Mouse (Mus musculus): Measurements from ENCODE around the gene Atp8a1. TPM values are rescaled to one million over a fixed set of nuclear protein-coding genes. Genes with fewer than 3 reads are reported as not detected.

The Atp8a1 gene
- 17.5 and 17.9 TPM in 2 replicates for polyA plus RNA-seq (2014; fragmentation: Nextera tagmentation; extraction: Ambion mirVana)

DNA sequence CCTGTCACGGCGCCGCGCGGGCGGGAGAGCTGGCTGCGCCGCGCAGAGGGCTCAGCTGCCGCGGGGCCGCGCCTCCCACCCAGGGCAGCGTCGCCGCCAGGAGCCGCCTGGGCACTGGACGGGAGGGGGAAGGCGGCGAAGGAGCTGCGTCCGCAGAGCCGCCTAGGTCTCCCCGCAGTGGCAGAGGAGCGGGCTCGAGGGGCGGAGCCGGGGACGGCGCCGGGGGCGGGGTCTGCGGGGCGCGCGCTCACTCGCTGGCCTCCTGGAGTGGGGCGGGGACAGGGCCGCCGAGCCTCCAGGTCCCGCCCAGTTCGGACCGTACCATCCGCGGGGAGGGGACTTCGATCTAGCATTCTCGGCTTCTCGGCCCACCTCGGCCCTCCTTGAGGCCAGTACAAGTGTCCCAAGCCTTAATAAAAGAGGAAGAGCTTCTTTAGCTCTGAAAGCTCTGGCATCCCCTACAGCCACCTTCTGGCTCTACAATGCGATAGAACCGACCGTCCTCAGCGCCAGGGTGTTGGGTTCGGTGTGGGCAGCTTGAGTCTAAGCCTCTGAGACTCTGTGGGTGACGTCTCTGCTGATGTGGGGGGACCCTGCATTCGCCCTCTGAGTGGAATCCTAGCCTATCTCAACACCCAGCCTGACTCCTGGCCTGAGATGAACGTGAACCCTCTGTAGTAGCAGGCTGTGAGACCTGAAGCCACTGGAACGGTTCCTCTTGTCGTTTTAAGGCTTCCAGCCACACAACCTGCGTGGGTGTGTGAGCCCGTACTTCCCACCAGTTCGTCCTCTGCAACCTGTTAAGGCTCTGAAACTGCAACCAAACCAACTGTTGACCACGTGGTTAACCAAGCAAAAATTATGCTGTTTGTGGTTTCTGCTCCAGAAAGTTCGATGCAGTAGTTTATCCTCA lies at the start of gene Atp8a1:
Gene Atp8a1 (minus strand): TSS at position 182 of the 913 bp plus-strand sequence.
- peak within 1 kb of the TSS; percentile 56 for H3K9ac ChIP-seq (ENCODE audit: low read length)
- under 1% methylated on average over 53 of the region's 64 CpGs for WGBS
- peak within 1 kb of the TSS; percentile 67 for H3K4me3 ChIP-seq (ENCODE audit: low read depth, low read length)
- no peaks in the 10 kb centered on the region for H3K36me3 ChIP-seq (ENCODE audit: control insufficient read depth, insufficient read depth, low read length)
- DNase-seq (ENCODE audit: low spot score) (peak; percentile 99), ATAC-seq (replicated peaks; ENCODE audit: low FRiP score, low TSS enrichment, low read depth) (peak; percentile 97)
- H3K9me3 ChIP-seq (ENCODE audit: control insufficient read depth, low read length): no peaks in the 10 kb centered on the region
- peaks cover 6% of the 10 kb centered on the region; the same call in 1 of the 2 replicates for H3K4me1 ChIP-seq (replicated peaks; ENCODE audit: control insufficient read depth, insufficient read depth, low read length)
- H3K4me2 ChIP-seq (ENCODE audit: low read length): peak within 1 kb of the TSS; percentile 96
- peaks cover 12% of the 10 kb centered on the region for H3K27me3 ChIP-seq (replicated peaks; ENCODE audit: control insufficient read depth, insufficient read depth, low read length)
- peak within 1 kb of the TSS; percentile 72 for H3K27ac ChIP-seq (ENCODE audit: low read depth)

- no peaks in the 10 kb centered on the region for H3K9me3 ChIP-seq (ENCODE audit: control insufficient read depth, low read length)
- H3K4me1 ChIP-seq (replicated peaks; ENCODE audit: control insufficient read depth, insufficient read depth, low read length): no peaks in the 10 kb centered on the region
- no peak overlapping the region for H3K4me2 ChIP-seq (ENCODE audit: low read length)
- WGBS: 82% methylated on average over 9 of the region's 9 CpGs
- no peak overlapping the region for H3K27ac ChIP-seq (ENCODE audit: low read depth)
- no peak overlapping the region for H3K9ac ChIP-seq (ENCODE audit: low read length)
- no peaks in the 10 kb centered on the region for H3K36me3 ChIP-seq (ENCODE audit: control insufficient read depth, insufficient read depth, low read length)
- DNase-seq (ENCODE audit: low spot score) (no peak), ATAC-seq (replicated peaks; ENCODE audit: low FRiP score, low TSS enrichment, low read depth) (no peak)
- H3K4me3 ChIP-seq (ENCODE audit: low read depth, low read length): no peak overlapping the region
- H3K27me3 ChIP-seq (replicated peaks; ENCODE audit: control insufficient read depth, insufficient read depth, low read length): no peaks in the 10 kb centered on the region
Observed at GRCm38 (mm10) chr5:67884422-67885210, 37.4 kb upstream of the Atp8a1 start.

DNA sequence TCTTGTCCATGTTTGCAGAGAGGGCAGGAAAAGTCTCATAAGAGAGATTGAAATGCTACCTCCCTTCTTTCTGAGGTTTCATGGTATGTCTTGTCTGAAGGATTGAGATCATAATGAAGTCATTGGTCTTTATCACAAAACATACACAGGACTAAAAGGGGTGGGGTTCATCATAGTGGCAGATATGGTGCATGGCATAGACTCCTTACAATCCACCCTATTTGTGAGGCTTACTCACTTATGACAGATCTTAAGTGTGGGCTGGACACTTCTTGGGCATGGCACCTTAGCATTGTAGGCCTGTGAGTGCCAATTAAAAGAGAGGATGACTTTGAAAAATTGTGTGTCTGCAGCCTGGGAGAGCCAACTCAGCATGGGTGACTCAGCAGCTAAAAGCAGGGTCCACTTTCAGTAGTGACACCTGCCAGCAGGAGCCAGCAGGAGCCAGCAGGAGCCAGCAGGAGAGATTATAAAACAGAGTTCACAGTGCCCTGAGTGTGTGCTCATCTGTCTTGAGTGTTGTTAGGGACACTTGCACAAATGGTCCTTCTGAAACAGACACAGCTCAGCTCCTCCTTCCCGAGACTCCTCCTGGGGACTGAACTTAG lies 36.4 kb upstream of the Atp8a1 start:
- ATAC-seq (replicated peaks; ENCODE audit: low FRiP score, low TSS enrichment, low read depth) (no peak), DNase-seq (ENCODE audit: low spot score) (no peak)
- H3K9ac ChIP-seq (ENCODE audit: low read length): no peak overlapping the region

GRCm38 (mm10) chr5:67871414-67871813 lies 24.2 kb upstream of the Atp8a1 start:
- H3K9ac ChIP-seq (ENCODE audit: low read length): no peak overlapping the region
- no peaks in the 10 kb centered on the region for H3K4me1 ChIP-seq (replicated peaks; ENCODE audit: control insufficient read depth, insufficient read depth, low read length)
- DNase-seq (ENCODE audit: low spot score): no peak
- no peaks in the 10 kb centered on the region for H3K36me3 ChIP-seq (ENCODE audit: control insufficient read depth, insufficient read depth, low read length)
- ATAC-seq (replicated peaks; ENCODE audit: low FRiP score, low TSS enrichment, low read depth): no peak
- H3K27ac ChIP-seq (ENCODE audit: low read depth): no peak overlapping the region
- H3K4me3 ChIP-seq (ENCODE audit: low read depth, low read length): no peak overlapping the region
- no peak overlapping the region for H3K4me2 ChIP-seq (ENCODE audit: low read length)
- 49% methylated on average over 3 of the region's 3 CpGs for WGBS
- H3K9me3 ChIP-seq (ENCODE audit: control insufficient read depth, low read length): no peaks in the 10 kb centered on the region
- no peaks in the 10 kb centered on the region for H3K27me3 ChIP-seq (replicated peaks; ENCODE audit: control insufficient read depth, insufficient read depth, low read length)

More for the DNA sequence above, 36.4 kb upstream of the Atp8a1 start:
- H3K4me1 ChIP-seq (replicated peaks; ENCODE audit: control insufficient read depth, insufficient read depth, low read length): no peaks in the 10 kb centered on the region
- H3K36me3 ChIP-seq (ENCODE audit: control insufficient read depth, insufficient read depth, low read length): no peaks in the 10 kb centered on the region
- no peak overlapping the region for H3K4me2 ChIP-seq (ENCODE audit: low read length)
- H3K27ac ChIP-seq (ENCODE audit: low read depth): no peak overlapping the region
- H3K4me3 ChIP-seq (ENCODE audit: low read depth, low read length): no peak overlapping the region
- no peaks in the 10 kb centered on the region for H3K27me3 ChIP-seq (replicated peaks; ENCODE audit: control insufficient read depth, insufficient read depth, low read length)
- H3K9me3 ChIP-seq (ENCODE audit: control insufficient read depth, low read length): no peaks in the 10 kb centered on the region
- 55% methylated on average over 1 of the region's 1 CpGs for WGBS

- no peak for ATAC-seq (replicated peaks; ENCODE audit: low FRiP score, low TSS enrichment, low read depth)
- no peak for DNase-seq (ENCODE audit: low spot score)
Observed at GRCm38 (mm10) chr5:67866221-67866620, 19.0 kb upstream of the Atp8a1 start.

GRCm38 (mm10) chr5:67865670-67866069 lies 18.4 kb upstream of the Atp8a1 start:
- ATAC-seq (replicated peaks; ENCODE audit: low FRiP score, low TSS enrichment, low read depth): no peak
- Histone ChIP-seq H3K4me3 (ENCODE audit: low read depth, low read length) (no peak overlapping the region), H3K36me3 (ENCODE audit: control insufficient read depth, insufficient read depth, low read length) (no peaks in the 10 kb centered on the region), H3K27me3 (replicated peaks; ENCODE audit: control insufficient read depth, insufficient read depth, low read length) (no peaks in the 10 kb centered on the region), H3K27ac (ENCODE audit: low read depth) (no peak overlapping the region), H3K9ac (ENCODE audit: low read length) (no peak overlapping the region), H3K4me1 (replicated peaks; ENCODE audit: control insufficient read depth, insufficient read depth, low read length) (no peaks in the 10 kb centered on the region), H3K4me2 (ENCODE audit: low read length) (no peak overlapping the region), H3K9me3 (ENCODE audit: control insufficient read depth, low read length) (no peaks in the 10 kb centered on the region)
- 77% methylated on average over 5 of the region's 5 CpGs for WGBS
- no peak for DNase-seq (ENCODE audit: low spot score)

More at GRCm38 (mm10) chr5:67866221-67866620, 19.0 kb upstream of the Atp8a1 start:
- no peak overlapping the region for H3K4me3 ChIP-seq (ENCODE audit: low read depth, low read length)
- no peaks in the 10 kb centered on the region for H3K36me3 ChIP-seq (ENCODE audit: control insufficient read depth, insufficient read depth, low read length)
- H3K4me2 ChIP-seq (ENCODE audit: low read length): no peak overlapping the region
- no peaks in the 10 kb centered on the region for H3K27me3 ChIP-seq (replicated peaks; ENCODE audit: control insufficient read depth, insufficient read depth, low read length)
- H3K27ac ChIP-seq (ENCODE audit: low read depth): no peak overlapping the region
- no peaks in the 10 kb centered on the region for H3K9me3 ChIP-seq (ENCODE audit: control insufficient read depth, low read length)
- WGBS: 76% methylated on average over 9 of the region's 9 CpGs
- H3K9ac ChIP-seq (ENCODE audit: low read length): no peak overlapping the region
- no peaks in the 10 kb centered on the region for H3K4me1 ChIP-seq (replicated peaks; ENCODE audit: control insufficient read depth, insufficient read depth, low read length)

- Histone ChIP-seq H3K9me3 (ENCODE audit: control insufficient read depth, low read length) (no peaks in the 10 kb centered on the region), H3K9ac (ENCODE audit: low read length) (no peak overlapping the region), H3K36me3 (ENCODE audit: control insufficient read depth, insufficient read depth, low read length) (no peaks in the 10 kb centered on the region), H3K4me2 (ENCODE audit: low read length) (no peak overlapping the region), H3K4me3 (ENCODE audit: low read depth, low read length) (no peak overlapping the region), H3K27me3 (replicated peaks; ENCODE audit: control insufficient read depth, insufficient read depth, low read length) (no peaks in the 10 kb centered on the region), H3K27ac (ENCODE audit: low read depth) (no peak overlapping the region), H3K4me1 (replicated peaks; ENCODE audit: control insufficient read depth, insufficient read depth, low read length) (no peaks in the 10 kb centered on the region)
- WGBS: 85% methylated on average over 2 of the region's 2 CpGs
- no peak for ATAC-seq (replicated peaks; ENCODE audit: low FRiP score, low TSS enrichment, low read depth)
- DNase-seq (ENCODE audit: low spot score): no peak
Observed at GRCm38 (mm10) chr5:67864508-67865060, 17.4 kb upstream of the Atp8a1 start.

- Histone ChIP-seq H3K36me3 (ENCODE audit: control insufficient read depth, insufficient read depth, low read length) (no peaks in the 10 kb centered on the region), H3K27me3 (replicated peaks; ENCODE audit: control insufficient read depth, insufficient read depth, low read length) (no peaks in the 10 kb centered on the region), H3K4me3 (ENCODE audit: low read depth, low read length) (no peak overlapping the region), H3K27ac (ENCODE audit: low read depth) (no peak overlapping the region), H3K4me2 (ENCODE audit: low read length) (no peak overlapping the region), H3K9me3 (ENCODE audit: control insufficient read depth, low read length) (no peaks in the 10 kb centered on the region), H3K9ac (ENCODE audit: low read length) (no peak overlapping the region), H3K4me1 (replicated peaks; ENCODE audit: control insufficient read depth, insufficient read depth, low read length) (no peaks in the 10 kb centered on the region)
- no peak for ATAC-seq (replicated peaks; ENCODE audit: low FRiP score, low TSS enrichment, low read depth)
- DNase-seq (ENCODE audit: low spot score): no peak
- 59% methylated on average over 10 of the region's 10 CpGs for WGBS
Observed at GRCm38 (mm10) chr5:67863950-67864391, 16.7 kb upstream of the Atp8a1 start.

Measured in intestine, embryonic 14.5 days (tissue).